Mouse (Mus musculus): ENCODE data around the gene Kansl2.

The Kansl2 gene

GRCm38 (mm10) chr15:98492102-98492501, 42.0 kb downstream of the Kansl2 start, which contains the start of gene Olfr279:
Gene Olfr279 (plus strand): TSS chr15:98492402.
- DNase-seq: no peak

- no peak for DNase-seq
These were observed 42.7 kb downstream of the Kansl2 start for GRCm38 (mm10) chr15:98491332-98491731.

- no peak for DNase-seq
These were observed 47.5 kb downstream of the Kansl2 start for GRCm38 (mm10) chr15:98486433-98487021.

GRCm38 (mm10) chr15:98483907-98484886, 49.9 kb downstream of the Kansl2 start:
- DNase-seq: peak; percentile 32 to 58

GRCm38 (mm10) chr15:98482701-98483100, 51.4 kb downstream of the Kansl2 start, which contains the start of gene Lalba:
Gene Lalba (minus strand): TSS chr15:98482721.
- peak in 1 of 2 experiments; percentile 10 for DNase-seq

- DNase-seq: no peak
These were observed 54.4 kb downstream of the Kansl2 start for GRCm38 (mm10) chr15:98479568-98480102.

- no peak for DNase-seq
These were observed 57.8 kb downstream of the Kansl2 start for GRCm38 (mm10) chr15:98476281-98476680.

- peak; percentile 48 to 67 for DNase-seq
These were observed 58.7 kb downstream of the Kansl2 start for GRCm38 (mm10) chr15:98475382-98475781.

GRCm38 (mm10) chr15:98474958-98475357, 59.1 kb downstream of the Kansl2 start:
- no peak for DNase-seq

- DNase-seq: no peak
These were observed 62.5 kb downstream of the Kansl2 start for GRCm38 (mm10) chr15:98471539-98471938.

- DNase-seq: no peak
These were observed 64.5 kb downstream of the Kansl2 start, which contains the start of gene OR5BS1P for GRCm38 (mm10) chr15:98469596-98469995. Gene OR5BS1P (plus strand): TSS chr15:98469896.

All from kidney, postnatal 25 days (tissue).